Mouse (Mus musculus) lung, embryonic 15.5 days (tissue): ENCODE data around the gene Gm21083. TPM values are rescaled to one million over a fixed set of nuclear protein-coding genes. Genes with fewer than 3 reads are reported as not detected.
"Not testable (repeated sequence)": the region's sequence is repeated elsewhere in the genome, so short reads cannot be mapped to it uniquely, and the experiment has no call there.

Source experiments
- ATAC-seq: fragments of 200-750 bp; cut with Nextera tagmentation; 2 replicates; pipeline ENCODE4 v1.8.0; 2017; ENCODE audit warnings: moderate number of reproducible peaks, borderline replicate concordance; ENCODE audit not compliant: low FRiP score, low TSS enrichment; ENCODE audit errors: extremely low read depth
- H3K27ac ChIP-seq: fragments of 300-500 bp; sonication (generic); 2 replicates; pipeline ENCODE4 v1.5.1; 2015; ENCODE audit warnings: moderate library complexity, mild to moderate bottlenecking, inconsistent platforms
- H3K27me3 ChIP-seq: fragments of 300-500 bp; sonication (generic); 2 replicates; pipeline ENCODE4 v1.6.1; 2015; ENCODE audit warnings: inconsistent platforms
- H3K36me3 ChIP-seq: fragments of 300-500 bp; sonication (generic); 2 replicates; pipeline ENCODE4 v1.6.1; 2015; ENCODE audit warnings: inconsistent platforms
- H3K4me1 ChIP-seq: fragments of 300-500 bp; sonication (generic); 2 replicates; pipeline ENCODE4 v1.6.1; 2015; ENCODE audit warnings: inconsistent platforms
- H3K4me2 ChIP-seq: fragments of 300-500 bp; sonication (generic); 2 replicates; pipeline ENCODE4 v1.6.1; 2015; ENCODE audit warnings: inconsistent platforms, mild to moderate bottlenecking, moderate library complexity
- H3K4me3 ChIP-seq: fragments of 300-500 bp; sonication (generic); 2 replicates; pipeline ENCODE4 v1.5.1; 2015; ENCODE audit warnings: mild to moderate bottlenecking, inconsistent platforms
- H3K9ac ChIP-seq: fragments of 300-500 bp; sonication (generic); 2 replicates; pipeline ENCODE4 v1.6.1; 2015; ENCODE audit warnings: inconsistent platforms
- H3K9me3 ChIP-seq: fragments of 300-500 bp; sonication (generic); 2 replicates; pipeline ENCODE4 v1.6.1; 2016; ENCODE audit warnings: inconsistent platforms
- WGBS: fragments of 180-500 bp; shearing (Covaris S2); methylation state at CpG from one replicate; pipeline ENCODE4 v1.1.7; 2015; 5-methylcytosine and 5-hydroxymethylcytosine counted together
- polyA plus RNA-seq: library from polyadenylated mRNA; unstranded; fragments of >200 nt; fragmentation: Nextera tagmentation; extraction: Ambion mirVana; gene quantifications from 2 replicates; pipeline ENCODE4 v1.2.1, GENCODE M21; 2015

Gm21083 gene
- not detected in 2 replicates for polyA plus RNA-seq

GRCm38 (mm10) chr5:15577033-15577432 is at the start of gene Gm21083:
Gene Gm21083, plus strand, starts transcription at chr5:15577333.
- not testable (repeated sequence) for ATAC-seq, H3K9ac ChIP-seq, H3K27me3 ChIP-seq, H3K4me2 ChIP-seq, H3K4me3 ChIP-seq, H3K27ac ChIP-seq, H3K4me1 ChIP-seq, H3K9me3 ChIP-seq, H3K36me3 ChIP-seq
- WGBS, result 20% methylated on average over 1 of the region's 1 CpGs

DNA sequence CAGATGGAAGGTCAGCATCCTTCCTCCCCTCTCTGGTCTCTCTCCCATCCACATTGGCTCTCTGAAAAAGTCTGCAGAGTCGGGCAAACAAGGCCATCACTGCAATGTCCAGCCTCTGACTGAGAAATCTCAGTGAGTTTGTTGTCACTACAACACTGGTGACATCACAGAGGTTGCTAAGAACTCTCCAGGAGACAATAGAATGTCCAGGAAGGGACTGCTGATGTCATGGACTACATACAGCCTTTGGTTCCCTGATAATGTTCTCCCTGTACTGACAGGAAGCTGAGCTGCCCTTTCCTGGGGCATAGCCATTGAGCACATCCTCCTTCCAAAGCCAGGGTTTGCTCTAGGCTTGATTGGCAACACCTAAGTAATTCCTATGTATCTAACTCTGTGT is 48.0 kb upstream of the Gm21083 start, which contains the start of gene Gm21190:
Gene Gm21190, minus strand, starts transcription at position 101 of the 400 bp plus-strand sequence.
- H3K4me1 ChIP-seq, H3K9me3 ChIP-seq, H3K36me3 ChIP-seq, H3K4me2 ChIP-seq, H3K27me3 ChIP-seq, H3K4me3 ChIP-seq, H3K27ac ChIP-seq, ATAC-seq, H3K9ac ChIP-seq: not testable (repeated sequence)
- WGBS, result 22% methylated on average over 1 of the region's 1 CpGs

- 68% methylated on average over 6 of the region's 6 CpGs for WGBS
- not testable (repeated sequence) for ATAC-seq, H3K4me3 ChIP-seq, H3K27me3 ChIP-seq, H3K36me3 ChIP-seq, H3K9ac ChIP-seq, H3K4me1 ChIP-seq, H3K4me2 ChIP-seq, H3K9me3 ChIP-seq, H3K27ac ChIP-seq
These were observed 28.5 kb upstream of the Gm21083 start for GRCm38 (mm10) chr5:15548642-15549041.

DNA sequence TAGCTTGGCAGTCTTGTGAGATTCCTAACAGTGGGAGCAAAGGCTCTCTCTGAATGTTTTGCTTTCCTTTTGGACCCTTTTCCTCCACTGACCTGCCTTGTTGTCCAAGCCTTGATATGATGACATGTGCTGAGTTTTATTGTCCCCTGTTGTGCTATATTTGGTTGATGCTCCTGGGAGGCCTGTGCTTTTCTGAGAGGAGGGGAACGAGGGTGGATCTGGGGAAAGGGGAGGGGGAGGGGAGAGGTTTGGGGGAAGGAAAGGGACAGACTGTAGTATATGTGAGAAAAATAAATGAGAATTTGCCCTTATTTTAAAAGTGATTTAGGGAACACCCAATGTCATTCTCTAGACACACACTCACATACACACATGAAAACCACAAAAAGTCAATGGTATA is 28.0 kb upstream of the Gm21083 start:
- not testable (repeated sequence) for H3K9me3 ChIP-seq, H3K9ac ChIP-seq, H3K27ac ChIP-seq, H3K4me2 ChIP-seq, H3K4me1 ChIP-seq, ATAC-seq, H3K4me3 ChIP-seq, H3K36me3 ChIP-seq, H3K27me3 ChIP-seq
- 29% methylated on average over 1 of the region's 1 CpGs for WGBS

DNA sequence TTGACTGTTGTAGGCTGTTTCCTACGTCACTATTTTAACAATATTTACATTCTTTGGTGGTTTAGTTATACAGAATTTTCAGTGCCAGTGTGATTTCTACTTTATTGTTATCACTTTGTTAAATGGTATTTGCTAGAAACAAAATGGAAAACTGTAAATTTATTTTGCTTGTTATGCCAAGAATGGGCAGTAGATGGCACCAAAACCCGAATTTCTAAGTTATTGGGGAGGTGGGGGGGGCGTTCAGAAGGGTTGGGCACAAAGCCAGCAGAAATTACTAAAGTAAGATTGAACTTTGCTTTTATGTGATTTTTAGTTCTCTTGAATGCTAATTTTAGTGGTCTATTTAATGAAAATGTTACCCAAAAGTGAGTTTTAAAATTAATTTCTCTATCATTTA is 27.5 kb upstream of the Gm21083 start:
- WGBS, result 15% methylated on average over 3 of the region's 3 CpGs
- H3K27ac ChIP-seq, ATAC-seq, H3K27me3 ChIP-seq, H3K4me3 ChIP-seq, H3K4me2 ChIP-seq, H3K9ac ChIP-seq, H3K9me3 ChIP-seq, H3K4me1 ChIP-seq, H3K36me3 ChIP-seq: not testable (repeated sequence)

DNA sequence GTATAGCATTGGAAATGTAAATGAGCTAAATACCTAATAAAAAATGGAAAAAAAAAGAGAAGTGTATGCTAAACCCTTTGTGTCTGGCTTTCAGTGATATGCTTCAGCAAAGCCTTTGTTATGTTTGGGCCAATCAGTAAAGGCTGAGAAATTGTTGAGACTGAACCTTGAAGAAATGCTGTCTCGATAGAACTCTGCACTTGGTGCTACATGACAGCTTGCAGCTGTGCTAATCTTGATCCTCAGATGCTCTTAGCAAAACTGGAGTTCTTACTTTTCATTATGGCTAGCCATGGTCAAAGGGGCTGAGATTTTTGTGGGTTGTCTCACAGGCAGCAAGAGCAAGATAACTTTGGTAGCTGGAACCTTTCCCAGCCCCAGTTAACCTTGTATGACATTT is 18.5 kb upstream of the Gm21083 start:
- H3K9ac ChIP-seq, H3K4me2 ChIP-seq, H3K9me3 ChIP-seq, H3K4me1 ChIP-seq, H3K27me3 ChIP-seq, H3K27ac ChIP-seq, H3K4me3 ChIP-seq, H3K36me3 ChIP-seq: not testable (repeated sequence)
- peak; percentile 73; the same call in 1 of the 2 replicates for ATAC-seq
- 53% methylated on average over 1 of the region's 1 CpGs for WGBS

DNA sequence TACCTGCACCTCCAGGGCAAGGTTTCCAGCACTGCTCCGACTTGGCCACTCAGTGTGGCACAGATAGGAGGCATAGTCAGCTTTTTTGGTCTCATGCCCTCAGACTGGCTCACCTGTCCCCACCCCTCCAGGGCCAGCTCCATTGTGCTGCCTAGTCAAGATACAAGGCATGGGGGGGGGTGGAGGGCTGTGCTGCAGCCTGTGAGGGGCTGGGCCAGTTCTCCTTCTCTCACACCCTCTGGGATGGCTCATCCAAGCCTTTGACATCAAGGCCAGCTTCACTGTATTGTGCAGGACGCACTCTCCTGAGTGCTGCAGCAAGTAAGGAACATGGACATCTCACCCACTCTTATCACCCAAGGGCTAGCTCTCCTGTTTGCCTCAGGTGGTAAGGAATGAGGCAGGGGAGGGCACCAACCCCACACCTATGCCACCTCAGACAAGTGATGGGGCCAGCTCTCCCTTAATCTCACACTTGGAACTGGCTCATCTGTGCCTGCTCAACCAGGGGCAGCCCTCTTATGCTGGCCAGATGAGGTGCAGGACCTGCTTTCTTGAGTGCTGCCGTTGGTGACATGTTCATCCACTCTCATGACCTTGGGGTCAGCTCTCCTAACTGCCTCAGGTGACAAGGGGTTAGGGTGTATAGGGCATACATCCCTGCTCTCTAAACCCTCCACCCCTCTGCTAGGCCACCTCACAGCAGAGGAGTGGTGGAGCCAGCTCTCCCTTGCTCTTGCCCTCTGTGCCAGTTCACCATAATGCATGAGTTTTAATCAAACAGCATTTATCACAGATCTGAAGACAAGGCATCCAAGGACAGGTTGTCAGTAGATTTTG is 15.5 kb upstream of the Gm21083 start:
- H3K4me3 ChIP-seq, H3K36me3 ChIP-seq, H3K27me3 ChIP-seq, H3K9ac ChIP-seq, H3K27ac ChIP-seq, H3K9me3 ChIP-seq, H3K4me1 ChIP-seq, H3K4me2 ChIP-seq: not testable (repeated sequence)
- WGBS, result 68% methylated on average over 3 of the region's 3 CpGs
- peak; percentile 36 for ATAC-seq

DNA sequence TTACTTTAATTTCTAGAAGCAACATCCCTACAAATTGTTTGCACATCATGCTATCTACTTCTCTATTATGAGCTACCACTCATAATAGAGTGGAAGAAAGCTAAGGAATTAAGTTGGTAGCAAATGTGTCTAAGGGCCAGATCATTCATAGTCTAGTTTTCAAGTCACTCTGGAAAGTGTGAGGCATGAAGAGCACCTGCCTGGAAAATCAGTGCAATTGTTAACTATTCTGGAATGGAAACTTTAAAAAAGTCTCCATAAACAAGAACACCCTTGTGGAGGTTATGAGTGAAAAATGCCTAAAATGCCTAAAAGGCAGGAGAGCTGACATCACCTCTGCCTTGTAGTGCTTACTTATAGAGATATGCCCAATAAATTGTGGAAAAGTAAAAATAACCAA is 3.4 kb upstream of the Gm21083 start:
- H3K9ac ChIP-seq, H3K9me3 ChIP-seq, H3K27me3 ChIP-seq, H3K36me3 ChIP-seq, H3K4me1 ChIP-seq, H3K4me3 ChIP-seq, ATAC-seq, H3K27ac ChIP-seq, H3K4me2 ChIP-seq: not testable (repeated sequence)

DNA sequence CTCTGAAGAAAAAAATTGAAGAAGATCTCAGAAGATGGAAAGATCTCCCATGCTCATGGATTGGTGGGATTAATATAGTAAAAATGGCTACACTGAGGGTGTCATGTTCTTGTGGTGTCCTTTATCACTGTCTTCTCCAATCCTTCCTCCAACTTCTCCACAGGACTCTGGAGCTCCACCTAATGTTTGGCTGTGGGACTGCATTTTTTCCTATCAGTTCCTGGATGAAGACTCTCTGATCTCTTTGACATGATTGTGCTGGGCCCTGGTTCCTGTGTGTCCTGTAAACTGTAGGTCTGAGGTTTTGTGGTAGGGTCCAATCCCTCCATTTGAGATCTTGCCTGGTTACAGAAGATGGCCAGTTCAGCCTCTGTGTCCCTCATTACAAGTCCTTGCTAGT is 9.2 kb downstream of the Gm21083 start:
- not testable (repeated sequence) for H3K9ac ChIP-seq, H3K27me3 ChIP-seq, H3K27ac ChIP-seq, H3K9me3 ChIP-seq, H3K4me3 ChIP-seq, H3K4me1 ChIP-seq, ATAC-seq, H3K4me2 ChIP-seq, H3K36me3 ChIP-seq

- not testable (repeated sequence) for ATAC-seq, H3K4me2 ChIP-seq, H3K4me1 ChIP-seq, H3K9ac ChIP-seq, H3K27me3 ChIP-seq, H3K9me3 ChIP-seq, H3K36me3 ChIP-seq, H3K4me3 ChIP-seq, H3K27ac ChIP-seq
- WGBS, result 26% methylated on average over 6 of the region's 6 CpGs
These were observed 11.2 kb downstream of the Gm21083 start for GRCm38 (mm10) chr5:15588291-15588690.

GRCm38 (mm10) chr5:15590635-15591034 is 13.5 kb downstream of the Gm21083 start:
- not testable (repeated sequence) for H3K9ac ChIP-seq, H3K4me2 ChIP-seq, H3K27ac ChIP-seq, H3K27me3 ChIP-seq, H3K4me1 ChIP-seq, H3K36me3 ChIP-seq, H3K4me3 ChIP-seq, ATAC-seq, H3K9me3 ChIP-seq
- 52% methylated on average over 5 of the region's 5 CpGs for WGBS

GRCm38 (mm10) chr5:15591577-15591976 is 14.4 kb downstream of the Gm21083 start:
- H3K4me2 ChIP-seq, H3K27ac ChIP-seq, ATAC-seq, H3K36me3 ChIP-seq, H3K9me3 ChIP-seq, H3K4me3 ChIP-seq, H3K4me1 ChIP-seq, H3K27me3 ChIP-seq, H3K9ac ChIP-seq: not testable (repeated sequence)
- 60% methylated on average over 2 of the region's 2 CpGs for WGBS

GRCm38 (mm10) chr5:15598831-15599230 is 21.7 kb downstream of the Gm21083 start:
- not testable (repeated sequence) for H3K4me2 ChIP-seq, H3K4me1 ChIP-seq, H3K9me3 ChIP-seq, H3K4me3 ChIP-seq, H3K9ac ChIP-seq, H3K27me3 ChIP-seq, ATAC-seq, H3K36me3 ChIP-seq, H3K27ac ChIP-seq
